In genomic region chr15:79926856-79927416, GRCm38 (mm10) we compare ENCODE assay signal across 8 mouse cellular contexts. TPM values are rescaled to one million over a fixed set of nuclear protein-coding genes. Genes with fewer than 3 reads are reported as not detected.
A peak's percentile ranks its signal among the peaks of the same experiment; 100 is the strongest.
DNase-seq lines count a peak whose midpoint lies in the region; ATAC-seq and TF ChIP-seq lines count a peak whose summit lies in the region.

No protein-coding gene starts in this region.

- 76% methylated on average over 11 of the region's 11 CpGs for WGBS in thymus, adult 2 months
- WGBS in intestine, postnatal 0 days = 79% methylated on average over 11 of the region's 11 CpGs
- WGBS in small intestine, adult 2 months = 87% methylated on average over 11 of the region's 11 CpGs

- peaks cover 6% of the 10 kb centered on the region; the same call in 1 of the 2 replicates for H3K36me3 ChIP-seq in thymus, adult 2 months (ENCODE audit: control insufficient read depth, insufficient read depth, low read length)
- H3K36me3 ChIP-seq in intestine, postnatal 0 days (ENCODE audit: control insufficient read depth, insufficient read depth) = peaks cover 5% of the 10 kb centered on the region; the same call in 1 of the 2 replicates
- H3K36me3 ChIP-seq in small intestine, adult 2 months (ENCODE audit: control insufficient read depth, insufficient read depth, low read length) = peaks cover 10% of the 10 kb centered on the region

- peak overlapping the region; percentile 37 for H3K4me3 ChIP-seq in thymus, adult 2 months (ENCODE audit: control insufficient read depth, insufficient read depth, low read length)
- peak overlapping the region; percentile 51; the same call in 1 of the 2 replicates for H3K4me3 ChIP-seq in intestine, postnatal 0 days (ENCODE audit: low read depth, low read length)
- H3K4me3 ChIP-seq in small intestine, adult 2 months (ENCODE audit: low read depth, low read length) = no peak overlapping the region

- no peaks in the 10 kb centered on the region for H3K27me3 ChIP-seq in thymus, adult 2 months (ENCODE audit: control insufficient read depth, insufficient read depth, low read length)
- H3K27me3 ChIP-seq in intestine, postnatal 0 days (replicated peaks; ENCODE audit: control insufficient read depth, insufficient read depth, low read length) = no peaks in the 10 kb centered on the region
- H3K27me3 ChIP-seq in small intestine, adult 2 months (ENCODE audit: control insufficient read depth, insufficient read depth, low read length) = no peaks in the 10 kb centered on the region

- TF ChIP-seq CTCF in thymus, adult 2 months (IDR thresholded peaks at IDR 0.05; ENCODE audit: borderline replicate concordance, control insufficient read depth, extremely low read depth, insufficient read depth, low read length, poor library complexity) = no peak
- no peak for TF ChIP-seq CTCF in intestine, postnatal 0 days (IDR thresholded peaks at IDR 0.05; ENCODE audit: low read depth)
- no peak for TF ChIP-seq CTCF in small intestine, adult 2 months (IDR thresholded peaks at IDR 0.05; ENCODE audit: extremely low read depth, insufficient read length, insufficient replicate concordance, low read depth, low read length)

- 0 out of 2 replicates have a peak overlapping the region, but pooled peaks have one; percentile 65 for H3K9ac ChIP-seq in intestine, postnatal 0 days (ENCODE audit: low read depth, low read length)

- peak overlapping the region; percentile 92 for H3K27ac ChIP-seq in thymus, adult 2 months (ENCODE audit: control insufficient read depth, insufficient read depth, low read length)
- H3K27ac ChIP-seq in intestine, postnatal 0 days (ENCODE audit: low read depth, low read length) = peak overlapping the region; percentile 61; the same call in 1 of the 2 replicates
- peak overlapping the region; percentile 27; the same call in 1 of the 2 replicates for H3K27ac ChIP-seq in small intestine, adult 2 months (ENCODE audit: insufficient read depth, low read depth, low read length)

- no peak for TF ChIP-seq POLR2A in thymus, adult 2 months (IDR thresholded peaks at IDR 0.05; ENCODE audit: control insufficient read depth, extremely low read depth, insufficient read depth, low read length, poor library complexity)
- no peak for TF ChIP-seq POLR2A in small intestine, adult 2 months (IDR thresholded peaks at IDR 0.05; ENCODE audit: low read depth, low read length)

- DNase-seq in frontal cortex, postnatal 10 days (ENCODE audit: low spot score in 2 of 2) = no peak
- no peak for DNase-seq in thymus, adult 2 months
- DNase-seq in thymus, postnatal 0 days (ENCODE audit: low spot score) = no peak
- DNase-seq in urinary bladder, postnatal 25 days (ENCODE audit: low spot score) = no peak
- DNase-seq in retina, embryonic 14.5 days (ENCODE audit: low spot score) = no peak

- 0 out of 2 replicates have a peak, but pooled peaks have one; percentile 3 for ATAC-seq in frontal cortex, adult (ENCODE audit: low TSS enrichment)
- ATAC-seq in intestine, postnatal 0 days = no peak

- peaks cover 31% of the 10 kb centered on the region for H3K4me1 ChIP-seq in thymus, adult 2 months (replicated peaks; ENCODE audit: control insufficient read depth, insufficient read depth, low read length)
- peaks cover 4% of the 10 kb centered on the region; the same call in 1 of the 2 replicates for H3K4me1 ChIP-seq in intestine, postnatal 0 days (replicated peaks; ENCODE audit: control insufficient read depth, insufficient read depth, low read length)
- H3K4me1 ChIP-seq in small intestine, adult 2 months (ENCODE audit: control insufficient read depth, insufficient read depth, insufficient read length, low read length) = peaks cover 14% of the 10 kb centered on the region; the same call in 1 of the 2 replicates

- peak overlapping the region; percentile 86 for H3K4me2 ChIP-seq in intestine, postnatal 0 days (replicated peaks; ENCODE audit: low read depth)

- H3K9me3 ChIP-seq in intestine, postnatal 0 days (ENCODE audit: control insufficient read depth) = no peaks in the 10 kb centered on the region

RNA-seq across cellular contexts. Expression of gene Apobec3, which starts 35.5 kb away (rescaled TPM):
- 92.3 and 98.5 TPM in 2 replicates for polyA plus RNA-seq in thymus, adult 2 months (2012; rRNA removed)
- 149 and 159 TPM in 2 replicates for polyA plus RNA-seq in thymus, postnatal 0 days (2015; fragmentation: Nextera tagmentation; extraction: Ambion mirVana)
- polyA plus RNA-seq in intestine, postnatal 0 days (2015; fragmentation: Nextera tagmentation; extraction: Ambion mirVana) = 5.1 and 6.4 TPM in 2 replicates
- 9.3 and 21.1 TPM in 2 replicates for polyA plus RNA-seq in small intestine, adult 2 months (2012; rRNA removed)

RNA-seq across cellular contexts. Expression of gene Cbx7, which starts 44.0 kb away (rescaled TPM):
- 61.9 and 72.6 TPM in 2 replicates for polyA plus RNA-seq in thymus, adult 2 months (2012; rRNA removed)
- 8.3 and 10.1 TPM in 2 replicates for polyA plus RNA-seq in thymus, postnatal 0 days (2015; fragmentation: Nextera tagmentation; extraction: Ambion mirVana)
- 2.5 and 3.8 TPM in 2 replicates for polyA plus RNA-seq in intestine, postnatal 0 days (2015; fragmentation: Nextera tagmentation; extraction: Ambion mirVana)
- 9.9 and 32.8 TPM in 2 replicates for polyA plus RNA-seq in small intestine, adult 2 months (2012; rRNA removed)

Comparison
In these comparisons a context has a peak if more than half of its experiments do, and no peak if none do; other contexts are left out.
1. H3K27ac ChIP-seq: peak in every context shown above with its lines; median percentile 92 in thymus, adult 2 months; 61 in intestine, postnatal 0 days; 27 in small intestine, adult 2 months.